Mouse (Mus musculus) heart, embryonic 12.5 days (tissue): ENCODE data around the gene Elane. TPM values are rescaled to one million over a fixed set of nuclear protein-coding genes. Genes with fewer than 3 reads are reported as not detected.

Experiments
- ATAC-seq: fragments of 200-750 bp; cut with Nextera tagmentation; 2 replicates; pipeline ENCODE4 v1.8.0; 2017; ENCODE audit warnings: moderate TSS enrichment, moderate library complexity; ENCODE audit not compliant: insufficient number of reproducible peaks, low FRiP score
- H3K27ac ChIP-seq: fragments of 300-500 bp; sonication (generic); 2 replicates; pipeline ENCODE4 v1.5.1; 2016; ENCODE audit warnings: mild to moderate bottlenecking, moderate library complexity; ENCODE audit not compliant: poor library complexity, severe bottlenecking
- H3K27me3 ChIP-seq: fragments of 300-500 bp; sonication (generic); replicated peaks from 2 replicates; pipeline ENCODE4 v1.6.1; 2016; ENCODE audit warnings: mild to moderate bottlenecking, moderate library complexity
- H3K36me3 ChIP-seq: fragments of 300-500 bp; sonication (generic); 2 replicates; pipeline ENCODE4 v1.6.1; 2016; ENCODE audit warnings: mild to moderate bottlenecking, moderate library complexity
- H3K4me1 ChIP-seq: fragments of 300-500 bp; sonication (generic); replicated peaks from 2 replicates; pipeline ENCODE4 v1.6.1; 2016; ENCODE audit warnings: mild to moderate bottlenecking
- H3K4me2 ChIP-seq: fragments of 300-500 bp; sonication (generic); 2 replicates; pipeline ENCODE4 v1.6.1; 2016; ENCODE audit warnings: mild to moderate bottlenecking, moderate library complexity
- H3K4me3 ChIP-seq: fragments of 300-500 bp; sonication (generic); 2 replicates; pipeline ENCODE4 v1.5.1; 2016; ENCODE audit warnings: mild to moderate bottlenecking
- H3K9ac ChIP-seq: fragments of 300-500 bp; sonication (generic); 2 replicates; pipeline ENCODE4 v1.6.1; 2016; ENCODE audit warnings: mild to moderate bottlenecking, moderate library complexity
- H3K9me3 ChIP-seq: fragments of 300-500 bp; sonication (generic); replicated peaks from 2 replicates; pipeline ENCODE4 v1.6.1; 2016; ENCODE audit warnings: mild to moderate bottlenecking, moderate library complexity
- WGBS: fragments of 180-500 bp; shearing (Covaris S2); methylation state at CpG from one replicate; pipeline ENCODE4 v1.1.7; 2016; 5-methylcytosine and 5-hydroxymethylcytosine counted together
- polyA plus RNA-seq: library from polyadenylated mRNA; unstranded; fragments of >200 nt; fragmentation: Nextera tagmentation; extraction: Ambion mirVana; gene quantifications from 2 replicates; pipeline ENCODE4 v1.2.1, GENCODE M21; 2016

The Elane gene
- polyA plus RNA-seq, 1 experiment from 2014 or later: 0.47 TPM

- WGBS: 64% methylated on average over 5 of the region's 5 CpGs
- H3K4me2 ChIP-seq: peak overlapping the region; percentile 97
- no peaks in the 10 kb centered on the region for H3K9me3 ChIP-seq
- H3K4me1 ChIP-seq: peaks cover 61% of the 10 kb centered on the region
- H3K4me3 ChIP-seq: peak overlapping the region; percentile 82; the same call in 1 of the 2 replicates
- no peak overlapping the region for H3K27ac ChIP-seq
- ATAC-seq: no peak
- H3K27me3 ChIP-seq: peaks cover 54% of the 10 kb centered on the region
- peaks cover 6% of the 10 kb centered on the region; the same call in 1 of the 2 replicates for H3K36me3 ChIP-seq
- H3K9ac ChIP-seq: no peak overlapping the region
Observed at GRCm38 (mm10) chr10:79917532-79918100, 31.6 kb downstream of the Elane start.

- 0 out of 2 replicates have a peak overlapping the region, but pooled peaks have one; percentile 17 for H3K9ac ChIP-seq
- H3K4me3 ChIP-seq: peak overlapping the region; percentile 35
- ATAC-seq: no peak
- no peaks in the 10 kb centered on the region for H3K36me3 ChIP-seq
- 9% methylated on average over 35 of the region's 35 CpGs for WGBS
- peaks cover 61% of the 10 kb centered on the region for H3K4me1 ChIP-seq
- peaks cover 63% of the 10 kb centered on the region for H3K27me3 ChIP-seq
- H3K9me3 ChIP-seq: no peaks in the 10 kb centered on the region
- H3K27ac ChIP-seq: no peak overlapping the region
- peak overlapping the region; percentile 60 for H3K4me2 ChIP-seq
Observed at GRCm38 (mm10) chr10:79918231-79919078, 32.4 kb downstream of the Elane start.

- peak overlapping the region; percentile 60 for H3K4me2 ChIP-seq
- H3K9me3 ChIP-seq: no peaks in the 10 kb centered on the region
- peaks cover 67% of the 10 kb centered on the region for H3K27me3 ChIP-seq
- H3K27ac ChIP-seq: no peak overlapping the region
- H3K4me1 ChIP-seq: peaks cover 55% of the 10 kb centered on the region
- H3K4me3 ChIP-seq: peak overlapping the region; percentile 18
- peak overlapping the region; percentile 30; the same call in 1 of the 2 replicates for H3K9ac ChIP-seq
- no peak for ATAC-seq
- H3K36me3 ChIP-seq: no peaks in the 10 kb centered on the region
- 3% methylated on average over 21 of the region's 21 CpGs for WGBS
Observed at GRCm38 (mm10) chr10:79919251-79919849, 33.3 kb downstream of the Elane start.

- Histone ChIP-seq H3K4me1 (peaks cover 46% of the 10 kb centered on the region), H3K27ac (no peak overlapping the region), H3K4me3 (peak overlapping the region; percentile 29; the same call in 1 of the 2 replicates), H3K27me3 (peaks cover 67% of the 10 kb centered on the region), H3K4me2 (peak overlapping the region; percentile 65), H3K9ac (no peak overlapping the region), H3K9me3 (no peaks in the 10 kb centered on the region), H3K36me3 (no peaks in the 10 kb centered on the region)
- no peak for ATAC-seq
- WGBS: 23% methylated on average over 26 of the region's 26 CpGs
Observed at GRCm38 (mm10) chr10:79920056-79920890, 34.2 kb downstream of the Elane start.

GRCm38 (mm10) chr10:79920958-79921535 lies 35.0 kb downstream of the Elane start, which contains the start of gene R3hdm4:
R3hdm4 (minus strand) TSS chr10:79921208.
- Histone ChIP-seq H3K4me2 (peak within 1 kb of the TSS; percentile 65), H3K4me3 (peak within 1 kb of the TSS; percentile 29), H3K27ac (no peak within 1 kb of the TSS), H3K9me3 (no peaks in the 10 kb centered on the region), H3K36me3 (no peaks in the 10 kb centered on the region), H3K4me1 (peaks cover 45% of the 10 kb centered on the region), H3K9ac (peak within 1 kb of the TSS; percentile 43), H3K27me3 (peaks cover 67% of the 10 kb centered on the region)
- WGBS: 7% methylated on average over 41 of the region's 41 CpGs
- no peak for ATAC-seq

- Histone ChIP-seq H3K27me3 (peaks cover 67% of the 10 kb centered on the region), H3K4me1 (peaks cover 47% of the 10 kb centered on the region), H3K36me3 (no peaks in the 10 kb centered on the region), H3K9ac (peak overlapping the region; percentile 43), H3K9me3 (no peaks in the 10 kb centered on the region), H3K4me2 (peak overlapping the region; percentile 65), H3K27ac (no peak overlapping the region), H3K4me3 (peak overlapping the region; percentile 29)
- 3% methylated on average over 34 of the region's 34 CpGs for WGBS
- no peak for ATAC-seq
Observed at GRCm38 (mm10) chr10:79921572-79921971, 35.5 kb downstream of the Elane start.

GRCm38 (mm10) chr10:79924998-79925784 lies 39.1 kb downstream of the Elane start:
- no peak for ATAC-seq

GRCm38 (mm10) chr10:79925785-79926490 lies 39.9 kb downstream of the Elane start:
- Histone ChIP-seq H3K4me1 (peaks cover 46% of the 10 kb centered on the region), H3K27ac (peak overlapping the region; percentile 98), H3K36me3 (peaks cover 8% of the 10 kb centered on the region), H3K9ac (peak overlapping the region; percentile 96), H3K9me3 (no peaks in the 10 kb centered on the region), H3K4me3 (peak overlapping the region; percentile 94), H3K27me3 (peaks cover 29% of the 10 kb centered on the region), H3K4me2 (peak overlapping the region; percentile 80)
- WGBS: 10% methylated on average over 14 of the region's 15 CpGs
- ATAC-seq: no peak

More at GRCm38 (mm10) chr10:79924998-79925784, 39.1 kb downstream of the Elane start:
- WGBS: 11% methylated on average over 29 of the region's 29 CpGs
- H3K4me3 ChIP-seq: peak overlapping the region; percentile 94; the same call in 1 of the 2 replicates
- no peaks in the 10 kb centered on the region for H3K9me3 ChIP-seq
- H3K27me3 ChIP-seq: peaks cover 37% of the 10 kb centered on the region
- H3K4me1 ChIP-seq: peaks cover 44% of the 10 kb centered on the region
- peak overlapping the region; percentile 96; the same call in 1 of the 2 replicates for H3K9ac ChIP-seq
- peak overlapping the region; percentile 80 for H3K4me2 ChIP-seq
- H3K36me3 ChIP-seq: 0 out of 2 replicates have a peak, but pooled peaks cover under 1% of the 10 kb centered on the region
- H3K27ac ChIP-seq: 0 out of 2 replicates have a peak overlapping the region, but pooled peaks have one; percentile 98
